Mouse (Mus musculus) small intestine, adult 2 months (tissue): ENCODE data around the gene Apoc4. TPM values are rescaled to one million over a fixed set of nuclear protein-coding genes. Genes with fewer than 3 reads are reported as not detected.
A peak's percentile ranks its signal among the peaks of the same experiment; 100 is the strongest.

Experiments
- H3K27ac ChIP-seq: fragments of 200-500 bp; 2 replicates; pipeline ENCODE4 v1.5.1; 2012; ENCODE audit warnings: low read depth, low read length, control low read depth, inconsistent platforms; ENCODE audit not compliant: insufficient read depth
- H3K27me3 ChIP-seq: fragments of 200-500 bp; 2 replicates; pipeline ENCODE4 v1.6.1; 2012; ENCODE audit warnings: mild to moderate bottlenecking, moderate library complexity, low read length, inconsistent platforms; ENCODE audit not compliant: control insufficient read depth, insufficient read depth
- H3K36me3 ChIP-seq: fragments of 200-500 bp; 2 replicates; pipeline ENCODE4 v1.6.1; 2012; ENCODE audit warnings: mild to moderate bottlenecking, low read length, control low read depth, inconsistent platforms; ENCODE audit not compliant: control insufficient read depth, insufficient read depth
- H3K4me1 ChIP-seq: fragments of 200-500 bp; 2 replicates; pipeline ENCODE4 v1.6.1; 2012; ENCODE audit warnings: low read length, inconsistent platforms, mixed read lengths; ENCODE audit not compliant: control insufficient read depth, insufficient read depth, insufficient read length
- H3K4me3 ChIP-seq: fragments of 200-500 bp; 2 replicates; pipeline ENCODE4 v1.5.1; 2012; ENCODE audit warnings: low read depth, mild to moderate bottlenecking, control low read depth, inconsistent platforms, low read length, moderate library complexity
- CTCF ChIP-seq: fragments of 200-500 bp; IDR thresholded peaks from 2 replicates; pipeline ENCODE4 v1.5.1; 2012; ENCODE audit warnings: low read depth, mild to moderate bottlenecking, control low read depth, inconsistent platforms, low read length, moderate library complexity, mixed read lengths; ENCODE audit not compliant: insufficient replicate concordance, insufficient read length; ENCODE audit errors: extremely low read depth
- POLR2A ChIP-seq: fragments of 200-500 bp; IDR thresholded peaks from 2 replicates; pipeline ENCODE4 v1.6.1; 2012; ENCODE audit warnings: low read depth, mild to moderate bottlenecking, control low read depth, inconsistent platforms, low read length, moderate library complexity
- WGBS: fragments of 180-500 bp; shearing (Covaris S2); methylation state at CpG from one replicate; pipeline ENCODE4 v1.1.7; 2018; 5-methylcytosine and 5-hydroxymethylcytosine counted together
- polyA plus RNA-seq: library from polyadenylated mRNA; depleted of rRNA; stranded (reverse); fragments of >200 nt; gene quantifications from 2 replicates; pipeline ENCODE4 v1.2.3, GENCODE M21; 2012; rRNA removed

The Apoc4 gene
- polyA plus RNA-seq, 1 experiment = 1.4 TPM

GRCm38 (mm10) chr7:19628536-19629360, 52.5 kb downstream of the Apoc4 start:
- H3K27me3 ChIP-seq = no peaks in the 10 kb centered on the region
- no peak; the same call in 1 of the 2 replicates for TF ChIP-seq POLR2A
- no peak for TF ChIP-seq CTCF
- WGBS = under 1% methylated on average over 57 of the region's 57 CpGs
- H3K4me1 ChIP-seq = peaks cover 17% of the 10 kb centered on the region
- H3K27ac ChIP-seq = peak overlapping the region; percentile 93
- peak overlapping the region; percentile 90 for H3K4me3 ChIP-seq
- peaks cover 14% of the 10 kb centered on the region for H3K36me3 ChIP-seq

DNA sequence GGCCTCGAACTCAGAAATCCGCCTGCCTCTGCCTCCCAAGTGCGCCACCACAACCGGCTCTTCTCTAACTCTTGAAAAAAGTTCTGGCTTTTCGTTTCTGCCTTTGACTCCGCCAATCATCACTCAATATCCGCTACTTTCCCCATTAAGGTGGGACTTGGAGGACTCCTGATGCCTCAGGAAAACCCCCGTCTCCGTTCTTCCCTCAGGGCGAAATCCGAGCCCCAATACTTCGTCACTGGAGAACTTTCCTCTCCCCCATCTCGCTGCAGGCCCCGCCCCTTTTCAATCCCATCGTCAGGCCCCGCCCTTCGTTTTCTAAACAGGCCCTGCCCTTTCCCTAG, 53.1 kb downstream of the Apoc4 start:
- WGBS = 6% methylated on average over 17 of the region's 17 CpGs
- Histone ChIP-seq H3K27ac (peak overlapping the region; percentile 86), H3K4me3 (peak overlapping the region; percentile 90), H3K36me3 (peaks cover 8% of the 10 kb centered on the region), H3K4me1 (peaks cover 20% of the 10 kb centered on the region), H3K27me3 (no peaks in the 10 kb centered on the region)
- no peak for TF ChIP-seq CTCF
- TF ChIP-seq POLR2A = peak; percentile 53

Other genes starting within 250 kb of the Apoc4 start
- gene Mark4, start 222.7 kb downstream of the Apoc4 start, polyA plus RNA-seq = 11.6 and 27.4 TPM in 2 replicates
- gene Exoc3l2, start 218.1 kb downstream of the Apoc4 start, polyA plus RNA-seq = 6.5 and 12.0 TPM in 2 replicates
- gene Bloc1s3, start 173.1 kb downstream of the Apoc4 start, polyA plus RNA-seq = 11.9 and 24.9 TPM in 2 replicates
- gene Trappc6a, start 173.1 kb downstream of the Apoc4 start, polyA plus RNA-seq = 56.3 and 120 TPM in 2 replicates
- gene Nkpd1, start 163.6 kb downstream of the Apoc4 start, polyA plus RNA-seq = 0.23 and 0.43 TPM in 2 replicates
- gene Ppp1r37, start 118.4 kb downstream of the Apoc4 start, polyA plus RNA-seq = 57.9 and 115 TPM in 2 replicates
- 3.0 and 3.7 TPM in 2 replicates for gene Zfp296, start 104.2 kb downstream of the Apoc4 start, polyA plus RNA-seq
- gene Gemin7, start 103.9 kb downstream of the Apoc4 start, polyA plus RNA-seq = 85.5 and 146 TPM in 2 replicates
- 91.6 and 184 TPM in 2 replicates for gene Clasrp, start 77.0 kb downstream of the Apoc4 start, polyA plus RNA-seq
- gene Relb, start 52.0 kb downstream of the Apoc4 start, polyA plus RNA-seq = 47.2 and 144 TPM in 2 replicates
- gene Clptm1, start 16.4 kb downstream of the Apoc4 start, polyA plus RNA-seq = 70.5 and 141 TPM in 2 replicates
- gene Apoc2, start 3.5 kb downstream of the Apoc4 start, polyA plus RNA-seq = 1,337 and 1,661 TPM in 2 replicates
- gene Gm44805, start 56 bp downstream of the Apoc4 start, polyA plus RNA-seq = 0.37 and 0.69 TPM in 2 replicates
- gene Apoc1, start 11.2 kb upstream of the Apoc4 start, polyA plus RNA-seq = not detected in 2 replicates
- 591 and 688 TPM in 2 replicates for gene Apoe, start 17.7 kb upstream of the Apoc4 start, polyA plus RNA-seq
- gene Tomm40, start 34.0 kb upstream of the Apoc4 start, polyA plus RNA-seq = 62.8 and 72.9 TPM in 2 replicates
- gene Nectin2, start 69.0 kb upstream of the Apoc4 start, polyA plus RNA-seq = 128 and 208 TPM in 2 replicates
- 18.6 and 20.3 TPM in 2 replicates for gene Bcam, start 89.5 kb upstream of the Apoc4 start, polyA plus RNA-seq
- 56.7 and 145 TPM in 2 replicates for gene Cblc, start 115.3 kb upstream of the Apoc4 start, polyA plus RNA-seq
- gene Bcl3, start 141.3 kb upstream of the Apoc4 start, polyA plus RNA-seq = 169 and 226 TPM in 2 replicates
- gene Gm19345, start 170.5 kb upstream of the Apoc4 start, polyA plus RNA-seq = 0.13 TPM in 1 of 2 replicates, not detected in the other
- 0.47 and 1.3 TPM in 2 replicates for gene Ceacam16, start 179.8 kb upstream of the Apoc4 start, polyA plus RNA-seq
- not detected in 2 replicates for gene Ceacam19, start 206.5 kb upstream of the Apoc4 start, polyA plus RNA-seq
- 5.7 and 14.3 TPM in 2 replicates for gene Pvr, start 239.7 kb upstream of the Apoc4 start, polyA plus RNA-seq